Mouse (Mus musculus): ENCODE measurements around the gene Defb38. TPM values are rescaled to one million over a fixed set of nuclear protein-coding genes. Genes with fewer than 3 reads are reported as not detected.

Gene Defb38
- total RNA-seq (2014; rRNA removed), result not detected in 2 replicates
- polyA plus RNA-seq (2015; fragmentation: Nextera tagmentation; extraction: Ambion mirVana), result not detected in 2 replicates

DNA sequence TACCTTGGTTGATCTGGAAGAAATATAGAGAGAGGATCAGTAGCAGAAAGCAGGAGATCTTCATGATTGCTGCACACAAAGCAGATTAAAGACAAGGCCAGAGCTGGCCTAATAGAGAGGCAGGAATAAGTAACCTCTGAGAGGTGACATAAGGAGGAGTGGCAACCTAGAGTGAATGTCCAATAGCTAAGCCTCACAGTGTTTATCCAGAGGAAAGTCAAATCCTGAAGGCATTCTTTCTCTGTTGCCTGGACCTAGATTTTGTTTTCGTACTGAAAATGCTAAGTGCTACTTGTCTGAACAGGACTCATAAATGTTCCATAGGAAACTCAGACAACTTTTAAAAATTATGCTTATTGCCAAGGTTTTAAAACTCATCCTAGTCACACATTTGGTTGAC is at the start of gene Defb38:
Defb38 (minus strand) TSS at position 101 of the 400 bp plus-strand sequence.
- Histone ChIP-seq H3K27ac (ENCODE audit: low read depth, low read length) (no peak within 1 kb of the TSS), H3K36me3 (ENCODE audit: insufficient read depth) (no peaks in the 10 kb centered on the region), H3K4me2 (ENCODE audit: low read depth) (no peak within 1 kb of the TSS), H3K9me3 (ENCODE audit: low read length) (no peaks in the 10 kb centered on the region), H3K4me1 (ENCODE audit: insufficient read depth) (no peaks in the 10 kb centered on the region), H3K4me3 (ENCODE audit: low read depth, low read length) (no peak within 1 kb of the TSS), H3K9ac (no peak within 1 kb of the TSS), H3K27me3 (ENCODE audit: insufficient read depth, low read length) (no peaks in the 10 kb centered on the region)
- WGBS, result 74% methylated on average over 1 of the region's 1 CpGs
- DNase-seq (no peak), ATAC-seq (no peak)
- TF ChIP-seq CTCF (IDR thresholded peaks at IDR 0.05; ENCODE audit: low read depth), result no peak

DNA sequence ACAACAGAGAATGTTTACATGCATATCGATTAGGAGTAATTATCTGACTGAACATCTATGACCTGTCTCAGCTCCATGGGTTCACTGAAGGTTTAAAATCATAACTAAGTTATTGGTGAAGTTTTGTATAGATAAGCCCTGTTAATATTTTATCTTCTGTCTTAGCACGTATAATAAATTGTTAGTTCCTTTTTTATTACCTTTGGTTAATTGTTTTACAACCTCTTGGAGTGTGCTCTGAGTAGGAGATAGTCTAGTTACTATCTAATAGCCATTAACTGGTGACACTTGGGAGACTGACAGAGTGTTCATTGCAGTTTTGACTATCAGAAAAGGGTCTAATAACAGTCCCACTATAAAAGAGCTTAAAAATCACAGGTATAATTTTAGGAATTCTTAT is 39.6 kb upstream of the Defb38 start:
- Histone ChIP-seq H3K36me3 (ENCODE audit: insufficient read depth) (no peaks in the 10 kb centered on the region), H3K4me3 (ENCODE audit: low read depth, low read length) (no peak overlapping the region), H3K4me1 (ENCODE audit: insufficient read depth) (no peaks in the 10 kb centered on the region), H3K9ac (no peak overlapping the region), H3K9me3 (ENCODE audit: low read length) (no peaks in the 10 kb centered on the region), H3K27ac (ENCODE audit: low read depth, low read length) (no peak overlapping the region), H3K27me3 (ENCODE audit: insufficient read depth, low read length) (no peaks in the 10 kb centered on the region), H3K4me2 (ENCODE audit: low read depth) (no peak overlapping the region)
- WGBS, result 87% methylated on average over 2 of the region's 2 CpGs
- DNase-seq (no peak), ATAC-seq (no peak)
- TF ChIP-seq CTCF (IDR thresholded peaks at IDR 0.05; ENCODE audit: low read depth), result no peak

GRCm38 (mm10) chr8:19064710-19065109 is 38.3 kb upstream of the Defb38 start, which contains the start of gene Defb39:
Gene Defb39, minus strand, starts transcription at chr8:19064810.
- H3K9ac ChIP-seq, result no peak within 1 kb of the TSS
- no peaks in the 10 kb centered on the region for H3K4me1 ChIP-seq (ENCODE audit: insufficient read depth)
- H3K9me3 ChIP-seq (ENCODE audit: low read length), result no peaks in the 10 kb centered on the region
- DNase-seq (no peak), ATAC-seq (no peak)
- no peak within 1 kb of the TSS for H3K4me2 ChIP-seq (ENCODE audit: low read depth)
- no peak within 1 kb of the TSS for H3K27ac ChIP-seq (ENCODE audit: low read depth, low read length)
- no peaks in the 10 kb centered on the region for H3K27me3 ChIP-seq (ENCODE audit: insufficient read depth, low read length)
- 80% methylated on average over 1 of the region's 1 CpGs for WGBS
- H3K36me3 ChIP-seq (ENCODE audit: insufficient read depth), result no peaks in the 10 kb centered on the region
- TF ChIP-seq CTCF (IDR thresholded peaks at IDR 0.05; ENCODE audit: low read depth), result no peak
- no peak within 1 kb of the TSS for H3K4me3 ChIP-seq (ENCODE audit: low read depth, low read length)

DNA sequence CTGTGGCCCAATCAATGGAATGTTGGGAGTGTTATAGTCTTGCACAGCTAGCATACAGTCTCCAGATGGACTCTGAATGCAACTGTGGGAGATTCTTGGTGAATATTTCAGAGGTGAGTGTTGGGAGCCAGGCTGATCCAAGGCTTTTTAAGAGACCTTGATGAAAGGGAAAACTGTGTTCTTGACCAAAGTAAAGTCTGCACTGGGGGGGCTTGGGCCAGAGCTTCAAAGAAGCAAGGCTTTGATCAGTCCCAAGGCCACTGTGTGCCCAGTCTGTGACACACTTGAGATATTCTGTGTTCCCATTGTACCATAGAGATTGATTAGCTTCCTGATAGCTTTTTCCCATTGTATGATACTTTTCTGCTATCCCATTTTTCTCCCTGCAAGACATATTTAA is 36.5 kb upstream of the Defb38 start:
- Histone ChIP-seq H3K9ac (no peak overlapping the region), H3K36me3 (ENCODE audit: insufficient read depth) (no peaks in the 10 kb centered on the region), H3K4me2 (ENCODE audit: low read depth) (no peak overlapping the region), H3K27ac (ENCODE audit: low read depth, low read length) (no peak overlapping the region), H3K9me3 (ENCODE audit: low read length) (no peaks in the 10 kb centered on the region), H3K4me3 (ENCODE audit: low read depth, low read length) (no peak overlapping the region), H3K4me1 (ENCODE audit: insufficient read depth) (no peaks in the 10 kb centered on the region), H3K27me3 (ENCODE audit: insufficient read depth, low read length) (no peaks in the 10 kb centered on the region)
- no peak for ATAC-seq
- no peak for TF ChIP-seq CTCF (IDR thresholded peaks at IDR 0.05; ENCODE audit: low read depth)
- no peak for DNase-seq

DNA sequence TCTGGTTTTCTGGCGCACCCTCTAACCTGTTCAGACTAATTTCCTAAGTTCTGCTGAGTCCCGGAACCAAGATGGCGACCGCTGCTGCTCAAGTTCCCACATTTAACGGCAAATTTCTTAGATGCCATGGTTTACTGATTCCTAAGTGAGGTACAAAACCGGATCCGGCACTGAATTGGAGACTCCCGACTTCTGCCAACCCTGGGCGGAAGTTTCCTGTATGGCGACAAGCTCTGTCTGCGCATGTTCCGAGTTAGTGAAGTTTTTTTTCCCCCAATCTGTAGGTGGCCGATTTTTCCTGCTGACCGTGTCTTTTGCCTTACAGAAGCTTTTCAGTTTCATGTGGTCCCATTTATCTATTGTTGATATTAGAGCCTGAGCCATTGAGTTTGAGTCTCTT is 18.9 kb upstream of the Defb38 start:
- Histone ChIP-seq H3K9ac (no peak overlapping the region), H3K27me3 (ENCODE audit: insufficient read depth, low read length) (no peaks in the 10 kb centered on the region)

More for the DNA sequence above, 18.9 kb upstream of the Defb38 start:
- Histone ChIP-seq H3K4me3 (ENCODE audit: low read depth, low read length) (no peak overlapping the region), H3K4me2 (ENCODE audit: low read depth) (no peak overlapping the region), H3K27ac (ENCODE audit: low read depth, low read length) (no peak overlapping the region), H3K36me3 (ENCODE audit: insufficient read depth) (no peaks in the 10 kb centered on the region), H3K9me3 (ENCODE audit: low read length) (no peaks in the 10 kb centered on the region), H3K4me1 (ENCODE audit: insufficient read depth) (no peaks in the 10 kb centered on the region)
- DNase-seq, result no peak
- WGBS, result 90% methylated on average over 14 of the region's 14 CpGs
- TF ChIP-seq CTCF (IDR thresholded peaks at IDR 0.05; ENCODE audit: low read depth), result no peak
- no peak for ATAC-seq

Other genes starting within 250 kb of the Defb38 start
- gene Defb40, start 48.3 kb downstream of the Defb38 start, total RNA-seq (2014; rRNA removed), result not detected in 2 replicates
- not detected in 2 replicates for gene Defb40, start 48.3 kb downstream of the Defb38 start, polyA plus RNA-seq (2015; fragmentation: Nextera tagmentation; extraction: Ambion mirVana)
- not detected in 2 replicates for gene Defb37, start 35.5 kb downstream of the Defb38 start, total RNA-seq (2014; rRNA removed)
- gene Defb37, start 35.5 kb downstream of the Defb38 start, polyA plus RNA-seq (2015; fragmentation: Nextera tagmentation; extraction: Ambion mirVana), result not detected in 2 replicates
- not detected in 2 replicates for gene Defb39, start 38.2 kb upstream of the Defb38 start, total RNA-seq (2014; rRNA removed)
- not detected in 2 replicates for gene Defb39, start 38.2 kb upstream of the Defb38 start, polyA plus RNA-seq (2015; fragmentation: Nextera tagmentation; extraction: Ambion mirVana)
- not detected in 2 replicates for gene Defb12, start 88.3 kb upstream of the Defb38 start, total RNA-seq (2014; rRNA removed)
- gene Defb12, start 88.3 kb upstream of the Defb38 start, polyA plus RNA-seq (2015; fragmentation: Nextera tagmentation; extraction: Ambion mirVana), result not detected in 2 replicates
- gene Defb34, start 97.2 kb upstream of the Defb38 start, total RNA-seq (2014; rRNA removed), result not detected in 2 replicates
- not detected in 2 replicates for gene Defb34, start 97.2 kb upstream of the Defb38 start, polyA plus RNA-seq (2015; fragmentation: Nextera tagmentation; extraction: Ambion mirVana)
- not detected in 2 replicates for gene Gm45826, start 114.2 kb upstream of the Defb38 start, total RNA-seq (2014; rRNA removed)
- gene Gm45826, start 114.2 kb upstream of the Defb38 start, polyA plus RNA-seq (2015; fragmentation: Nextera tagmentation; extraction: Ambion mirVana), result not detected in 2 replicates
- not detected in 2 replicates for gene Defb14, start 167.8 kb upstream of the Defb38 start, total RNA-seq (2014; rRNA removed)
- not detected in 2 replicates for gene Defb14, start 167.8 kb upstream of the Defb38 start, polyA plus RNA-seq (2015; fragmentation: Nextera tagmentation; extraction: Ambion mirVana)
- not detected in 2 replicates for gene Defb4, start 172.1 kb upstream of the Defb38 start, total RNA-seq (2014; rRNA removed)
- gene Defb4, start 172.1 kb upstream of the Defb38 start, polyA plus RNA-seq (2015; fragmentation: Nextera tagmentation; extraction: Ambion mirVana), result not detected in 2 replicates
- not detected in 2 replicates for gene Defb6, start 198.9 kb upstream of the Defb38 start, total RNA-seq (2014; rRNA removed)
- not detected in 2 replicates for gene Defb6, start 198.9 kb upstream of the Defb38 start, polyA plus RNA-seq (2015; fragmentation: Nextera tagmentation; extraction: Ambion mirVana)
- not detected in 2 replicates for gene Defb46, start 213.3 kb upstream of the Defb38 start, total RNA-seq (2014; rRNA removed)
- not detected in 2 replicates for gene Defb46, start 213.3 kb upstream of the Defb38 start, polyA plus RNA-seq (2015; fragmentation: Nextera tagmentation; extraction: Ambion mirVana)
- not detected in 2 replicates for gene Defb5, start 221.0 kb upstream of the Defb38 start, total RNA-seq (2014; rRNA removed)
- not detected in 2 replicates for gene Defb5, start 221.0 kb upstream of the Defb38 start, polyA plus RNA-seq (2015; fragmentation: Nextera tagmentation; extraction: Ambion mirVana)